Mouse (Mus musculus) spleen, postnatal 36 days (tissue): ENCODE results near the gene Vmn1r4.
A peak's percentile ranks its signal among the peaks of the same experiment; 100 is the strongest.

Experiments used
- DNase-seq, 2 experiments: peaks; one replicate each; pipeline ENCODE4 v3.0.0; 2022; ENCODE audit warnings: low spot score in 2 of 2, mixed read lengths in 1 of 2

Vmn1r4 gene

DNA sequence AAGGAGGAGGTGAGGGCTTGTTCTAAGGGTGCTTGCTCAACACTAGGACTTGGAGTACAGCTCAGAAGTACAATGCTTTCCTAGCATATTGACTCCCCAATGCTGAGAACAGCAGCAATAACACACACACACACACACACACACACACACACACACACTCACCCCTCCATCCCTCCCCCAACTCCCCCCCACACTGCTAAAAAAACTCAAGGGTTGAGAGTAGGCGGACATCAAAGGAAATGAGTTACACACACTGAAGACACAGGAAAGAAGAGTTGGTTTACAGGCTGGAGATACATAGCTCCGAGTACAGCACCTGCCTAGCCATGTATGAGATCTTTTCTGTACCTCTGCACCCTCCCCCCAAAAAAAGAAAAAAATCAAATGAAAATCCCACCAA is 7.5 kb upstream of the Vmn1r4 start:
- no peak for DNase-seq

DNA sequence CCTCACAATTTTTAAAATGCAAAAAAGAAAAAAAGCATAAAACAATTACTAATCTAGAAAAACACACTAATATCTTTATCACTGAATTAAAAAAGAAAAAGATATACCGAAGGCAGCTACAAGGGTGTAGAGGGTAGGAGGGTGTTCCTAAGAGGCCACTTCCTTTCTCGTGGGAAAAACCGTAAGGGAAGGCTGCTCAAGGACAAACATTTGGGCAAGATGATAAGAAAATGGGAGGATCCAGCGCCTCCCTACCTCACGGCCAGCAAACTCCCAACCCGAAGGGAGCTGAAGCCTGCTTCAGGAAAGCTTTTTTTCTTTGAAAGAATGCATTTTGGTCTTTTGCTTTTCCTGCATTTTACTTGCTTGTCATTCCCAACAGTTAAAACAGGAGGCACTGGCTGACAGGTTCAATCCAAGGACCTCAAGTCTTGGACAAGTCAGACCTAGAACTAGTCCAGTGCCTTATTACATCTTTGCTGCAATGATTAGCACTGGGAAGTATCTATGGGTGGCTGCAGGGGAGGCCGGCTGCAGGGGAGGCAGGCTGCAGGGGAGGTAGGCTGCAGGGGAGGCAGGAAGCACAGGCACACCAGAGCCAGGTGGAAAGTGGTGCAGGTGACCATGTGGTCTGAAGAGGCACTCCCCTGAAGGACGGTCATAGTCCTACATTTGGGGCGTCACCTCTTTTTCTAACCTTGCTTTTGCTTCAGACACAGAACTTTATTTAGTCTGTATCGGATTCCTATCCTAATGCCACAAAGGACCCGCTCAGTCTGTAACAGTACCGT is 6.0 kb upstream of the Vmn1r4 start:
- peak; percentile 42 to 59 for DNase-seq

DNA sequence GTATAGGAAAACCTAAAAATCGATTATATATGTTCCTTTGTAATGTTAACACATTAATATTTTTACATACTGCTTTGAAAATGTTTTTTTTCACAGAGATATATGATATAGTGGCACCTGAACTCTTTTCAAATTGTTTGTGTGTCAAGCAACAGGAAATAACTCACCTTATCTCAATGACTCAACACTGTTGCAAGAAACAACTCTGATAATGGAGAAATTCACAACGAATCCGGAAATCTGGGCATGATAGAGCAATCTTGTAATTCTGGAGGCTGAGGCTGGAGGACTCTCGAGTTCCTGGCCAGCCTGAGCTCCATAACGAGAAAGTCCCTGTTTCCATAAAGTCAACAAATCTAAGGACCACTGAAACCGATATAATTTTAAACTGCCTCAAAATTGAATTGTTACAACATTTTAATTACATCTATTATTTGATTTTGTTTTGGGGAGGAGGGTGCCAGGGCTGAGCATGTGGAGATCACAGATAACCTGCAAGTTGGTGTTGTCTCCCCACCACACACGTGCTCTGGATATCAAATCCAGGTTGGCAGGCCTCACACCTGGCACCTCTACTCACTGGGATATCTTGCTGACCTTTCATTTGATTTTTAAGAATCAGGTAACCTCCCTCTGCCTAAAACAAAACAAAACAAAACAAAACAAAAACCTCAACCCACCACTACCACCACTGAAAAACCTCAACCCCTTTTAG is 4.3 kb upstream of the Vmn1r4 start:
- no peak for DNase-seq

DNA sequence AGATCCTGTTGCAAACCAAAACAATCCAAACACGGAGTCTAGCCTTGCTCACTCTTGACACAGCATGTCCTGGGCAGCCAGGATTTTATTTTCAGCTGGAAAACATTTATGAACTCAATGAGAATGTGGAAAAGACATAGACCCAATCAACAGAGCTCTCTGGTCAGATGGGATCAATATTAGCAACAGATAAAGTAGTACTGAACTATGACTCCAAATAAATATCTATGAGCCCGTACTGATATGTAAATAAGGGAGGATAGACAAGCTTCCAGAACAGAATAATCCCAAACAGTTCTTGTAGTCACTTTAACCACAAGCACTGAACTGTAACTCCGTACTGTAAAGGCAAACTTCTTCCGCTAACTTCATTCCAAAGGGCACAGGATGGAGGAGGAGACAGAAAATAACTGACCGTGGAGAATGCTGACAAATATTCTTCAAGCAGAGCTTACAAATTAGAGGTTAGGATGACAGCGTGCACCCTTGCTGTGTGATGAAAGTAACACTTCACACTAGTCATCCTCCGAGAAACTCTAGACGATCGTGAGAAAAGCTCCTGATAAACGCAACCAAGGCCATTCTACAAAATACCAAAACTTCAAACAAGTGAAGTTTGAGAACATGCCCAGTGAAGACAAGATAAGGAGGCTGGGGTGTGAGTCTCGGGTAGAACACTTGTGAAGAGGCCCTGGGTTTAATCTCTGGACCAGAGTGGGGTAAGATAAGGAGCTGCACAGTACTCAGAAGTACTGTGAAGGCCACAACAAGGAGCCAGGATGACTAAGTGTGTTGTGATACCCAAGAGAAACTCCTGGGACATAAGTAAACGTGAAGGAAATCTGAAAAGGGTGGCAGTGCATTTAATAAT is 3.4 kb upstream of the Vmn1r4 start:
- peak in 1 of 2 experiments; percentile 51 for DNase-seq

DNA sequence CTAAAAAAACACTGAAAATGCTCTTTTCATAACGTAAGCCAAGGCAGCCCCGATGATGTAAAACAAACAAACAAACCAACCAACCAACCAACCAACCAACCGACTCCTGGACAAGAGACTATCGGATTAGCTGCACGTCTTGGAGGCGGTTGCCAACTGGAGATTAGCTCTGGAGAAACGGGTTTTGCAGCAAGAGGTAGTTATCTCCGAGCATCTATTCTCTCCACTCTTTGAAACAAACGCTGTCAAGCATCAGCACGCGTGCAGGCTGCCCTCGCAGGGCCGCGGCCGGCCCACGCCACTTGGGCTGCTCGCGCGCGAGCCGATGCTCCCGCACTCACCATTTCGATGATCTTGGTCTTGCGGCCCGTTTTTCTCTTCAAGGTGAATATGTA is 487 bp upstream of the Vmn1r4 start:
- DNase-seq, result peak; percentile 31 to 53

DNA sequence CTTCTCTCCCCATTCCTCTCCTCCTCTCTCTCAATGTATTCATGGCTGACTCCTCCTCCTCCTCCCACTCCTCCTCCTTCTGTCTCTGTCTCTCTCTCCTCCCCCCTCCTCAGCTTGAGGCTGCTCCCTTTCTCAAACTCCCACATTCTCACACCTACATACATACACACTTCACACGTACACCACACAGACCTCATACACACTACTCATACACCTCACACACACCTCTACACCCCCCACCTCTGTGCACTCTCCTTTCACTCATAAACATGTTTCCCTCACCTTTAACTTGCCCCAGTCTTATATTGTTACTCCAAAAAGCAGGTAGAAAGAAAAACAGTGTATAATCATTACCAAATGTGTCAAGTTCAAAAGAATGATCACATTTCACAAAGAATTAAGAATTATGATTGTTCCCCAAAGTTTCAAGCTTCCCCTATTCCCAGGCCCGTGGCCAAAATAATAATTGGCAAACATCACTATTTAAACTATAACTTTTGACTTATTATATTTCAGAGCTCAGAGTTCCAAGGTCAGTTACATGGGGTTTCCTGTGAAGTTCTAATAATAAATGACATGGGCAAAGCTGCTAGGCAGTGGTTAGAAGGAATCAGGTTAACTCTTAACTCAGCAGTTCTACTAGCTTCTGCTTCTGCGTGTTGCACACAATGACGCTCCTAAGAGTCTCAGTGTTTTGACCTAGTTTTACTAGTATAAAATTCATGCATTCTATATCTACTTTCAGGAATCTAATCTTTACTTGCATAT is 8.0 kb downstream of the Vmn1r4 start:
- DNase-seq, result no peak

DNA sequence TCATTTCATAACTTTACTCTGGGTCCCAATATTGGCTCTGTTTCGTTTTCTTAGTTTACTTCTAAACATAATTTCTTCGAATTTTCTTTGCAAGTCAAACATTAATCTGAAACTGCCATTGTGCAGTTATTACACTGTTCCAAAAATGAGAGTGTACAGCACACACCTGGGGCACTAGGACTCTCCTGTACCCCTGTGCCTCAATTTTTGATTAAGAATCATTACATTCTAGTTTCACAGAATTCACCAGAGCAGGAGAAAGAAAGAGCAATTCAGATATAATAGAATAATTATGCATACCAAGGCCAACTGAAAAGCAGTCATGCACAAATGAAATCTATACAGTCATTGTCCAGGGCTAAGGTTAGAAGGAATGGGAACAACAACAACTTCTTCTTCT is 8.6 kb downstream of the Vmn1r4 start:
- no peak for DNase-seq

DNA sequence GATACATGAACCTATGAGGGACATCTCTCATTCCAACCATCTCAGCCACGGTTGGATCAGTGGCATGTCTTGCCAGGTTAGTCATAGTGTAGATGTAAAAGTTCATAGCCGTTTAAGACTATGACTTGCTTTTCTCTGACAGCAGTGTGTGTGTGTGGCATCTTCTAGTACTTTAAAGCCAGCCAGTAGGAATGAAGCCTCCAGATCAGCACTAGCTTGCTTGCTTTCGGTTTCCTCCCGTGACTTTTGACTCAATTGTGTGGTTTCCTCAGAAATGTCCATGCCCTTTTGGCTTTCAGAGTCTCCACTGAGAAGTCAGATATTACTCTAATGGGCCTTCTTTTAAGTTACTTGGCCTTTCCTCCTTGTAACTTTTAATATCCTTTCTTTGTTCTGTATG is 10.6 kb downstream of the Vmn1r4 start:
- no peak for DNase-seq

DNA sequence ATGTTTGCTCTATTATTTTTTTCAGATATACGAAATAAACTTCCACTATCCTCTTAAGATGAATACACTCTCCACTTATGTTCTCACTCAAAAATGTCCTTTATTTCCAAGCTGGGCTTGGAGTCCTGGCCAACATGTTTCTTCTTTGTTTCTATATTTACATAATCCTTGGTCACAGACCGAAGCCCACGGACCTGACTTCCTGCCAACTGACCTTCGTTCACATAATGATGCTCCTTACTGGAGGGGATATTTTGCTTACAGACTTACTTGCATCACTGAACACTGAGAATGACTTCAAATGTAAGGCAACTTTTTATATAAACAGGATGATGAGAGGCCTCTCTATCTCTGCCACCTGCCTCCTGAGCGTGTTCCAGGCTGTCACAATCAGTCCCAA is 32.6 kb downstream of the Vmn1r4 start:
- no peak for DNase-seq

DNA sequence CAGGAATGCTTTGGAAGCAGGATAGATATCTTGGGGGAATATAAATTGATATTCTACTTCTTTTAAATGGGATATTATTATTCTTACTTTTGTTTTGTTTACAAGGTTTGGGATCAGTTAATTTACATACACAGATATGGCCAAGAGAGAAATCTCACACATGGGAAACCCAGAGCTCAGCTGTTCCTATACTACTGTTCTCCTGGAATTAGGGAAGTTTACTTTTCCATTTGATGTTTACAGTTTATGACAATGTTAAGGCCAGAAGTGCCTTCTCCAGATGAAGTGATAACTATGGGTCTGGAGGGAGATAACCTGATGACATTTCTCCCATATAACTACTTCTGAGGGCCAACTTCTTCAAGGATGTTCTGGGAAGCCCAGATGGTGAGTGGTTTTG is 46.2 kb downstream of the Vmn1r4 start, which contains the start of gene Vmn1r5:
Gene Vmn1r5 (plus strand): TSS at position 301 of the 400 bp plus-strand sequence.
- no peak for DNase-seq

DNA sequence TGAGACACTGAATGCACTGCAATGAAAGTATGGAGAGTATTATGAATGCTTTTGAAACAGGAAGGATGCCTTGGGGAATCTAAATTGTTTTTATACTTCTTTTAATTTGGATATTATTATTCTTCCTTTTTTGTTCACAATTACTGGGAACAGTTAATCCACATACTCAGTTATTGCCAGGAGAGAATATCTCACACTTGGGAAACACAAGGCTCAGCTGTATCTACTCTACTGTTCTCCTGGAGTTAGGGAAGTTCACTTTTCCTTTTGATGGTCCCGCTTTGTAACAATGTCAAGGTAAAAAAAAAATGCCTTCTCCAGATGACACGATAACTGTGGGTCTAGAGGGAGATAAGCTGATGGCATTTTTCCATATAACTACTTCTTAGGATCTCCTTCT is 73.1 kb downstream of the Vmn1r4 start, which contains the start of gene Vmn1r6:
Gene Vmn1r6 (plus strand): TSS at position 301 of the 400 bp plus-strand sequence.
- no peak for DNase-seq
